Mouse (Mus musculus): ENCODE data around the gene Fpr3.
"Not testable (repeated sequence)": the region's sequence is repeated elsewhere in the genome, so short reads cannot be mapped to it uniquely, and the experiment has no call there.

Gene Fpr3

GRCm38 (mm10) chr17:17887774-17888248 lies at the start of gene Fpr3, which contains the start of gene Fpr2:
Fpr3 (plus strand) TSS chr17:17887852.
Fpr2 (plus strand) TSS chr17:17887824.
- no peak for DNase-seq

GRCm38 (mm10) chr17:17837919-17838701 lies 49.5 kb upstream of the Fpr3 start:
- peak; percentile 98 for DNase-seq

GRCm38 (mm10) chr17:17839276-17839675 lies 48.4 kb upstream of the Fpr3 start:
- no peak for DNase-seq

- no peak for DNase-seq
These were observed 46.9 kb upstream of the Fpr3 start for GRCm38 (mm10) chr17:17840796-17841195.

GRCm38 (mm10) chr17:17843534-17844261 lies 44.0 kb upstream of the Fpr3 start:
- DNase-seq, result no peak

GRCm38 (mm10) chr17:17844606-17845005 lies 43.0 kb upstream of the Fpr3 start:
- DNase-seq, result not testable (repeated sequence)

GRCm38 (mm10) chr17:17845187-17846027 lies 42.2 kb upstream of the Fpr3 start:
- peak; percentile 46 for DNase-seq

- no peak for DNase-seq
These were observed 38.7 kb upstream of the Fpr3 start for GRCm38 (mm10) chr17:17848988-17849387.

- no peak for DNase-seq
These were observed 37.5 kb upstream of the Fpr3 start for GRCm38 (mm10) chr17:17849906-17850712.

GRCm38 (mm10) chr17:17855064-17855838 lies 32.4 kb upstream of the Fpr3 start, which contains the start of gene Has1:
Has1 (minus strand) TSS chr17:17855205.
- DNase-seq, result no peak

- DNase-seq, result no peak
These were observed 31.0 kb upstream of the Fpr3 start for GRCm38 (mm10) chr17:17856612-17857011.

- DNase-seq, result no peak
These were observed 30.2 kb upstream of the Fpr3 start for GRCm38 (mm10) chr17:17857446-17857845.

GRCm38 (mm10) chr17:17860110-17860509 lies 27.5 kb upstream of the Fpr3 start:
- no peak for DNase-seq

- DNase-seq, result peak; percentile 24
These were observed 25.3 kb upstream of the Fpr3 start for GRCm38 (mm10) chr17:17862360-17862759.

- no peak for DNase-seq
These were observed 22.5 kb upstream of the Fpr3 start for GRCm38 (mm10) chr17:17865168-17865567.

- peak; percentile 7 for DNase-seq
These were observed 20.7 kb upstream of the Fpr3 start for GRCm38 (mm10) chr17:17866801-17867469.

GRCm38 (mm10) chr17:17870892-17871550 lies 16.6 kb upstream of the Fpr3 start:
- DNase-seq, result no peak

GRCm38 (mm10) chr17:17871697-17872096 lies 16.0 kb upstream of the Fpr3 start:
- DNase-seq, result no peak

- no peak for DNase-seq
These were observed 8.3 kb upstream of the Fpr3 start for GRCm38 (mm10) chr17:17879347-17879746.

GRCm38 (mm10) chr17:17882672-17883071 lies 5.0 kb upstream of the Fpr3 start:
- no peak for DNase-seq

All from lung, postnatal 14 days (tissue).